Mouse (Mus musculus) R1 (cell line): ENCODE data around the gene Stat1.
A peak's percentile ranks its signal among the peaks of the same experiment; 100 is the strongest.

ENCODE experiments used
- DNase-seq: peaks from one replicate; pipeline ENCODE4 v3.0.0-alpha.2; 2018; ENCODE audit warnings: low read depth, low spot score

Stat1 gene

GRCm38 (mm10) chr1:52161151-52161550 lies 41.9 kb downstream of the Stat1 start:
- DNase-seq: no peak

GRCm38 (mm10) chr1:52163707-52164457 lies 44.6 kb downstream of the Stat1 start:
- DNase-seq: no peak

GRCm38 (mm10) chr1:52166652-52167220 lies 47.5 kb downstream of the Stat1 start:
- DNase-seq: no peak

- DNase-seq: peak; percentile 65
These were observed 50.8 kb downstream of the Stat1 start for GRCm38 (mm10) chr1:52170057-52170456.

GRCm38 (mm10) chr1:52170747-52171146 lies 51.5 kb downstream of the Stat1 start:
- DNase-seq: no peak

- no peak for DNase-seq
These were observed 52.0 kb downstream of the Stat1 start for GRCm38 (mm10) chr1:52171271-52171670.

GRCm38 (mm10) chr1:52175321-52175720 lies 56.1 kb downstream of the Stat1 start:
- DNase-seq: no peak

- DNase-seq: no peak
These were observed 56.7 kb downstream of the Stat1 start for GRCm38 (mm10) chr1:52175983-52176382.

GRCm38 (mm10) chr1:52176999-52177398 lies 57.8 kb downstream of the Stat1 start:
- no peak for DNase-seq

GRCm38 (mm10) chr1:52179939-52180568 lies 60.8 kb downstream of the Stat1 start:
- no peak for DNase-seq

- DNase-seq: no peak
These were observed 62.8 kb downstream of the Stat1 start for GRCm38 (mm10) chr1:52181994-52182393.

GRCm38 (mm10) chr1:52182992-52183391 lies 63.8 kb downstream of the Stat1 start:
- DNase-seq: no peak
